Mouse (Mus musculus) kidney, embryonic 16.5 days (tissue): Measurements from ENCODE around the gene Prr14l. TPM values are rescaled to one million over a fixed set of nuclear protein-coding genes. Genes with fewer than 3 reads are reported as not detected.
"Not testable (repeated sequence)": the region's sequence is repeated elsewhere in the genome, so short reads cannot be mapped to it uniquely, and the experiment has no call there.

Experiments
- ATAC-seq: fragments of 200-750 bp; cut with Nextera tagmentation; 2 replicates; pipeline ENCODE4 v1.8.0; 2017; ENCODE audit warnings: moderate TSS enrichment; ENCODE audit not compliant: low FRiP score, low TSS enrichment
- H3K27ac ChIP-seq: fragments of 300-500 bp; sonication (generic); 2 replicates; pipeline ENCODE4 v1.5.1; 2014; ENCODE audit warnings: low read length
- H3K27me3 ChIP-seq: fragments of 300-500 bp; sonication (generic); 2 replicates; pipeline ENCODE4 v1.6.1; 2014; ENCODE audit warnings: low read length, control low read depth, mixed read lengths; ENCODE audit not compliant: insufficient read depth
- H3K36me3 ChIP-seq: fragments of 300-500 bp; sonication (generic); 2 replicates; pipeline ENCODE4 v1.6.1; 2014; ENCODE audit warnings: low read length, control low read depth, mixed read lengths; ENCODE audit not compliant: insufficient read depth
- H3K4me1 ChIP-seq: fragments of 300-500 bp; sonication (generic); 2 replicates; pipeline ENCODE4 v1.6.1; 2014; ENCODE audit warnings: low read length, control low read depth, mixed read lengths; ENCODE audit not compliant: insufficient read depth
- H3K4me2 ChIP-seq: fragments of 300-500 bp; sonication (generic); replicated peaks from 2 replicates; pipeline ENCODE4 v1.6.1; 2014; ENCODE audit warnings: low read depth, low read length
- H3K4me3 ChIP-seq: fragments of 300-500 bp; sonication (generic); 2 replicates; pipeline ENCODE4 v1.5.1; 2014; ENCODE audit warnings: mild to moderate bottlenecking, low read length
- H3K9ac ChIP-seq: fragments of 300-500 bp; sonication (generic); replicated peaks from 2 replicates; pipeline ENCODE4 v1.6.1; 2014; ENCODE audit warnings: low read length
- H3K9me3 ChIP-seq: fragments of 300-500 bp; sonication (generic); 2 replicates; pipeline ENCODE4 v1.6.1; 2016; ENCODE audit warnings: low read length, control low read depth
- WGBS: fragments of 180-500 bp; shearing (Covaris S2); extraction: QIAGEN DNeasy Blood & Tissue Kit; methylation state at CpG from one replicate; pipeline ENCODE4 v1.1.7; 2014; 5-methylcytosine and 5-hydroxymethylcytosine counted together
- polyA plus RNA-seq: library from polyadenylated mRNA; unstranded; fragments of >200 nt; fragmentation: Nextera tagmentation; extraction: Ambion mirVana; gene quantifications from 2 replicates; pipeline ENCODE4 v1.2.1, GENCODE M21; 2015

Gene Prr14l
- polyA plus RNA-seq, 1 experiment from 2014 or later, result 13.8 TPM

DNA sequence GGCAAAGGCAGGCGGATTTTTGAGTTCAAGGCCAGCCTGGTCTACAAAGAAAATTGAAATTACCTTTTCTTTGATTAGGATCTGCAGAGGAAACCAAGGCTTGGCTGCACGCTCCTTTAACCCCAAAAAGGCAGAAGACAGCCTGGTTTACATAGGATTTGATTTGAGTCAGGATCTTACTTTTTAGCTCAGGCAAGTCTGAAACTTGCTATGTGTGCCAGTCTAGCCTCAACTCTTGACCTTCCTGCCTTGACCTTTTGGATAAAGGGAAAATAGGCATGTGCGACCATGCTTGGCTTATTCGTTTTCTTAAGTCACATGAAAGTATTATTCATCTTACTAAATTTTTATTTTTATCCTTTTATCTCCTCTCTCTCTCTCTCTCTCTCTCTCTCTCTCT is 762 bp upstream of the Prr14l start:
- Histone ChIP-seq H3K27ac (peak overlapping the region; percentile 43; the same call in 1 of the 2 replicates), H3K4me3 (no peak overlapping the region), H3K27me3 (no peaks in the 10 kb centered on the region), H3K9me3 (no peaks in the 10 kb centered on the region), H3K36me3 (peaks cover 9% of the 10 kb centered on the region; the same call in 1 of the 2 replicates), H3K4me1 (peaks cover 29% of the 10 kb centered on the region), H3K4me2 (no peak overlapping the region), H3K9ac (no peak overlapping the region)
- 82% methylated on average over 4 of the region's 4 CpGs for WGBS
- ATAC-seq, result no peak

GRCm38 (mm10) chr5:32852026-32852425 is 2.0 kb downstream of the Prr14l start:
- H3K27me3 ChIP-seq, result no peaks in the 10 kb centered on the region

GRCm38 (mm10) chr5:32849580-32849979 is 4.5 kb downstream of the Prr14l start:
- 99% methylated on average over 3 of the region's 3 CpGs for WGBS
- H3K27ac ChIP-seq, H3K4me3 ChIP-seq, H3K27me3 ChIP-seq, H3K9me3 ChIP-seq, ATAC-seq, H3K4me2 ChIP-seq, H3K9ac ChIP-seq: not testable (repeated sequence)
- H3K4me1 ChIP-seq, result peaks cover 23% of the 10 kb centered on the region
- H3K36me3 ChIP-seq, result peaks cover 19% of the 10 kb centered on the region; the same call in 1 of the 2 replicates

More at GRCm38 (mm10) chr5:32852026-32852425, 2.0 kb downstream of the Prr14l start:
- H3K4me1 ChIP-seq, result peaks cover 23% of the 10 kb centered on the region
- H3K36me3 ChIP-seq, result peaks cover 9% of the 10 kb centered on the region; the same call in 1 of the 2 replicates
- ATAC-seq, result no peak
- 43% methylated on average over 6 of the region's 6 CpGs for WGBS
- H3K27ac ChIP-seq, result no peak overlapping the region; the same call in 1 of the 2 replicates
- H3K4me2 ChIP-seq, result peak overlapping the region; percentile 71
- H3K9me3 ChIP-seq, result no peaks in the 10 kb centered on the region
- peak overlapping the region; percentile 87 for H3K4me3 ChIP-seq
- H3K9ac ChIP-seq, result peak overlapping the region; percentile 54

DNA sequence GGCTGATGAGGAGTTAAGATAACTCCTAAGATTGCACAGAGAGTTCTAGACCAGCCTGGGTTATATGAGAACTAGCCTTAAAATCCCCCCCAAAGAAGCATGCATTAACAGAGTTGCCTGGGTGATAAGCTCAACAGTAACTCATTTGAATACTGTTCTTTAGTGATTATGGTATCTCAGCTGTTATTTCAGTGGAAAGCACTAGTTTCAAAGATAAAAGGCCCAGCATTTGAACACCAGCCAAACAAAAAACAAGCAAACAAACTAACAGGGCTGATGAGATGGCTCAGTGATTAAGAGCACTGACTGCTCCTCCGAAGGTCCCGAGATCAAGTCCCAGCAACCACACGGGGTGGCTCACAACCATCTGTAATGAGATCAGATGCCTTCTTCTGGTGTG is 4.9 kb downstream of the Prr14l start:
- ATAC-seq, result no peak
- 96% methylated on average over 3 of the region's 3 CpGs for WGBS
- no peak overlapping the region for H3K27ac ChIP-seq
- H3K36me3 ChIP-seq, result peaks cover 23% of the 10 kb centered on the region; the same call in 1 of the 2 replicates
- H3K9ac ChIP-seq, result no peak overlapping the region
- H3K9me3 ChIP-seq, result no peaks in the 10 kb centered on the region
- no peak overlapping the region for H3K4me3 ChIP-seq
- H3K27me3 ChIP-seq, result no peaks in the 10 kb centered on the region
- H3K4me1 ChIP-seq, result peaks cover 21% of the 10 kb centered on the region
- H3K4me2 ChIP-seq, result no peak overlapping the region

DNA sequence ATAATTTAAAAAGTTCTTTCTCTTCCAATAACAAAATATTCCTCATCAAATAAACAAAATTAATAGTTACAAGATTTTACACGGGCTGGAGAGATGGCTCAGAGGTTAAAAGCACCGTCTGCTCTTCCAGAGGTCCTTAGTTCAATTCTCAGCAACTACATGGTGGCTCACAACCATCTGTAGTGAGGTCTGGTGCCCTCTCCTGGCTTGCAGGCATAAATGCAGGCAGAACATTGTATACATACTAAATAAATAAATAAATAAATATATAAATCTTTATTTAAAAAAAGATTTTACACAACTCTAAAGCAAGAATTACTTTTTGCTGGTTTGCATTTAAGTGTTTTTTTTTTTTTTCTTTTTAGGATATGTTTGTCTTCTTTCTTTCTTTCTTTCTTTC is 14.0 kb downstream of the Prr14l start:
- Histone ChIP-seq H3K4me2 (no peak overlapping the region), H3K4me3 (no peak overlapping the region), H3K27ac (no peak overlapping the region), H3K9me3 (no peaks in the 10 kb centered on the region), H3K36me3 (peaks cover 66% of the 10 kb centered on the region), H3K9ac (no peak overlapping the region), H3K27me3 (no peaks in the 10 kb centered on the region), H3K4me1 (no peaks in the 10 kb centered on the region)
- WGBS, result 98% methylated on average over 2 of the region's 2 CpGs
- ATAC-seq, result no peak

GRCm38 (mm10) chr5:32836976-32837375 is 17.1 kb downstream of the Prr14l start:
- ATAC-seq, result no peak
- H3K27me3 ChIP-seq, result no peaks in the 10 kb centered on the region
- no peak overlapping the region for H3K9ac ChIP-seq
- 88% methylated on average over 5 of the region's 5 CpGs for WGBS
- no peaks in the 10 kb centered on the region for H3K4me1 ChIP-seq
- no peak overlapping the region for H3K4me3 ChIP-seq
- H3K27ac ChIP-seq, result no peak overlapping the region
- H3K9me3 ChIP-seq, result no peaks in the 10 kb centered on the region
- no peak overlapping the region for H3K4me2 ChIP-seq
- H3K36me3 ChIP-seq, result peaks cover 60% of the 10 kb centered on the region

DNA sequence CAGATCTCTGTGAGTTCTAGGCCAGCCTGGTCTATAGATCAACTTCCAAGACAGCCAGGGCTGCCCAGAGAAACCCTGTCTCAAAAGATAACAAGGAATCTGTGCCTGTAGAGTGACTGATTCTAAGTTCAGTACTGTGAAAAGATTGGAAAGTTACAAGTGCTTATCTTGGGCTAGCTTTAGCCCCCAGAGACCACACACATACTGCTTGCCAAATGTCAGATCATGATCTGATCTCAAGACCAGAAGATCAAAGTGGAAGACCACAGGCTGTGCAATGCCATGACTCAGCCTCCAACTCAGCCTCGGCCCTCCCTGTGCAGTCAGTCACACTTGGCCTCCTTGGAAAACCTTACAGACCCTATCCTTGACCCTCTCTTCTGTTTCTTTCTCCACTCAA is 19.6 kb downstream of the Prr14l start:
- peaks cover 66% of the 10 kb centered on the region for H3K36me3 ChIP-seq

DNA sequence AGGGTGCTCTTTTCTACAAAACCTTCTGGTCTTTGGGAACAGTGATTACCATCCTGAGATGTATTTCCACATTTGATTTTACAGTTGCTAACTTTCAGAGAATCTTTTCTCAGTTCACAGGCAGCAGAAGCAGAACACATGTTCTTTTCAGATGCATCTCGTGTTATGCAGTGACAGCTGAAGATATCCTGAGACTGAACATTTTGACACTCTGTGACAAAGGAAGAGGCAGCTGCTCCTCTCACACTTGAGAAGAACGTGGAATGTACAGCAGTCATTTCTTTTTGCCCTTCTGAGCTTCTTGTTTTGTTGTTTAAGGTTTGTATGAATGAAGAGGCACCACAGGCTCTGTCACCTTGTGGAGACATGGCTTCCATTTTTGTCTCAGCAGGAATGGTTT is 24.0 kb downstream of the Prr14l start:
- no peaks in the 10 kb centered on the region for H3K27me3 ChIP-seq
- H3K27ac ChIP-seq, result no peak overlapping the region
- no peaks in the 10 kb centered on the region for H3K9me3 ChIP-seq
- H3K36me3 ChIP-seq, result peaks cover 70% of the 10 kb centered on the region
- no peak overlapping the region for H3K4me3 ChIP-seq
- H3K4me2 ChIP-seq, result no peak overlapping the region
- no peak for ATAC-seq
- no peaks in the 10 kb centered on the region for H3K4me1 ChIP-seq
- WGBS, result 99% methylated on average over 2 of the region's 2 CpGs
- H3K9ac ChIP-seq, result no peak overlapping the region

More for the DNA sequence above, 19.6 kb downstream of the Prr14l start:
- no peaks in the 10 kb centered on the region for H3K4me1 ChIP-seq
- no peak overlapping the region for H3K9ac ChIP-seq
- no peak for ATAC-seq
- no peaks in the 10 kb centered on the region for H3K9me3 ChIP-seq
- 88% methylated on average over 1 of the region's 1 CpGs for WGBS
- H3K4me2 ChIP-seq, result no peak overlapping the region
- no peak overlapping the region for H3K27ac ChIP-seq
- H3K4me3 ChIP-seq, result no peak overlapping the region
- H3K27me3 ChIP-seq, result no peaks in the 10 kb centered on the region

DNA sequence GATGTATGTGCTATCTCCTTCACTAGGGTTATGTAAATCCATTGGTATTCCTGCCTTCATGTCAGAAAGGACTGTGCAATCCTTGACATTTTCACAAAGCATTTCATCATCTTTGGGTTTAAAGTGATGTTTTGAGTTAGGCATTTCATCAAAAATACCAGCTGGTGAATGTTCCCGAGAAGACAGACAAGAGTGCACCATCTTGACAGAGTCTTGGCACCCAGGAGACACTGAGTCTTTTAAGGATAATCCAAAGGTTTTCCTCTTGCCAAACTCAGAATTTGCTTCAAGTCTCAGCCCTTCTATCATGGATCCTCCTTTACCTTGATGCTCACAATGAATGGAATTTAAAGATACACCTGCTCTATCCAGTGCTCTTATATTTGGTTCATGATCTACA is 25.3 kb downstream of the Prr14l start:
- H3K9ac ChIP-seq, H3K27ac ChIP-seq, H3K4me1 ChIP-seq, H3K4me2 ChIP-seq, H3K27me3 ChIP-seq, ATAC-seq, H3K9me3 ChIP-seq, H3K4me3 ChIP-seq: not testable (repeated sequence)
- H3K36me3 ChIP-seq, result peaks cover 66% of the 10 kb centered on the region
- 90% methylated on average over 1 of the region's 1 CpGs for WGBS

DNA sequence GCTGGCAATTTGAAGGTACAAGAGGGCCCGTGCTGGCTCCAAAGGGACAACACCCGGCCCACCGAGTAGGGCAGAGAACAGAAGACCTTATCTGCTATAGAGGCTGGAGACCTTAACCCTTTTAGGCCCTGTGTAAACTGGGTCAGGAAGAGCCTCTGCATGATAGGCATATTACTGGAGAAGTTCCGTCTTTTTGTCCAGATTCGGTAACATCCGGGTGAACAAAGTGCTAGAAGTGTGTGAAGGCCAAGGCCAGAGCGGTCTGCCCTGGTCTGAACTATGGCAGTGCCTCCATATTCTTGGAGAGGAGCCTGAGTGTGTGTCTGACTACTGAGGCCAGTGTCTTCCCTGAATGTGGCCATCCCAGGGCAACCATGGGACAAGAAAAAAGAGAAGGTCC is 27.0 kb downstream of the Prr14l start, which contains the start of gene Gm20671:
TSS of gene Gm20671 (minus strand) at position 101 of the 400 bp plus-strand sequence.
- no peak for ATAC-seq

More for the DNA sequence above, 27.0 kb downstream of the Prr14l start, which contains the start of gene Gm20671:
- H3K4me1 ChIP-seq, result no peaks in the 10 kb centered on the region
- H3K9ac ChIP-seq, result no peak within 1 kb of the TSS
- H3K9me3 ChIP-seq, result no peaks in the 10 kb centered on the region
- H3K36me3 ChIP-seq, result peaks cover 64% of the 10 kb centered on the region
- no peak within 1 kb of the TSS for H3K4me3 ChIP-seq
- no peak within 1 kb of the TSS for H3K4me2 ChIP-seq
- H3K27me3 ChIP-seq, result no peaks in the 10 kb centered on the region
- no peak within 1 kb of the TSS for H3K27ac ChIP-seq
- WGBS, result 93% methylated on average over 7 of the region's 7 CpGs
